Mouse (Mus musculus): ENCODE measurements around the gene Crybg1. TPM values are rescaled to one million over a fixed set of nuclear protein-coding genes. Genes with fewer than 3 reads are reported as not detected.
"Not testable (repeated sequence)": the region's sequence is repeated elsewhere in the genome, so short reads cannot be mapped to it uniquely, and the experiment has no call there.

Gene Crybg1
- total RNA-seq, 1 experiment from 2014 or later, result 0.46 TPM

DNA sequence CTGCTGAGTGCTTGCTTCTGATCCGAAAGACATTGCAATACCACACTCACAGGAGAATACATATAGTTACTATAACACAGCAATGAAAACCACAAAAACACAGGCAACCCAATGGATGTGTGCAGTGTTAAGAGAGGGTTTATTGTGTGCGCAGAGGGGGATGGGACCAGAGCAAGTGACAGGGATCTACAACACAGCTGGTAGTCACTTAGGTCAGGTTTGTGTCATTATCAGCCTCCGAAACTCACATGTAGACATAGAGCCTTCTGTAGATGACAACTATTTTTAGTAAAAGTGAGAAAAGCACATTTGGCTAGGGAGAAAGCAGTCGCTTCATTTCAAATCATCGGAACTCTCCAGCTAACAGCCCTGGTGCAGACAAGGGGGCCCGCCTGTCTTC, 166.2 kb downstream of the Crybg1 start:
- ATAC-seq (replicated peaks; ENCODE audit: low read depth, poor library complexity, severe bottlenecking), result no peak

DNA sequence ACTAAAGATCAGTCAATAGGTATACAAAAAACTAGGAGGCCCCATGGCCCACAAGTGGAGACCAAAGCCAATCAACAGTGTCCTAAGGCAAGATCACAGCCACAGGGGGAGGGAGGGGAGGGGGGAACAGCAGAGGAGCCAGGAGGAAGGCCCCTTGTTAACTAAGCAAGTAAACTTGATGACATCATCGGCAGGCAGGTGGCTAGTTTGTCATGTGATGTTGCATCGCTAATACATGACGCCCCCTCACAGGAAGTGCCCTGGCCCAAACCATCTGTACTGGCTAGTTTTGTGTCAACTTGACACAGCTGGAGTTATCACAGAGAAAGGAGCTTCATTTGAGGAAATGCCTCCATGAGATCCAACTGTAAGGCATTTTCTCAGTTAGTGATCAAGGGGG, 167.9 kb downstream of the Crybg1 start:
- ATAC-seq (replicated peaks; ENCODE audit: low read depth, poor library complexity, severe bottlenecking), result not testable (repeated sequence)

DNA sequence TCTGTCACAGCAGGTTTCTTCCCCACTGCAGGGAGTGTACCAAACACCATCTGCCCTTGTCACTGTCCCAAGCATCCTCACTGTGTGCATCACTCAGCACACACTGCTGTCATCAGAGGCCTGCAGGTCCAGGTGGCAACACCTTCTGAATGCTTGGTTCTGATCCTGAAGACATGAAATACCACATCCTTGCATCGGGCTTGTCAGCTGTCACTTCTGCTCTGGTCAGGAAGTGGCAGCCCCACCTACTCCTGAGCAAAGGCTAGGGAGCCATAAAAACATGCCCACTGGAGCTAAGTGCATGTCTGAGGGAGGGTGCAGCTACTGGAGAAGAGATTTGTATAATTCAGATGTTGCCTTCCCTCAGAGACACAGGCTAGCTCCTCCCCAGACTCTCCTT, 168.6 kb downstream of the Crybg1 start:
- no peak for ATAC-seq (replicated peaks; ENCODE audit: low read depth, poor library complexity, severe bottlenecking)

DNA sequence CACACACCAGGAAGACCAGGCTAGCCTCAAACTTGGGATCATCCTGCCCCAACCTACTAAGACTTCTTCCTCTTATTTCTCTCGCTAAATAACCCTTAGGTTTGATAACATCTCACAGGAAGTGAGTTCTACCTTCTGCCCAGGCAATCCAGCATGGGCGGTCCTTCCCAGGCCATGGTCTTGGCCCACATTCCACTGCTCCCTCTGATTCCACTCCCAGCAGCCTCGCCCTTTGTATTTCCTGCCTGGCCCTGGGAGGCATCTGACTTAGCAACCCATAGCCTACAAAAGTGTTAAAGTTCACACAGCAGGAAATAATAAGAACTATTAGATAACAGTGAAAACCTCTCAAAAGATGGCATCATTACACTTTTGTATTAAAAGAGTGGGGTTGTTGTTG, 171.3 kb downstream of the Crybg1 start:
- ATAC-seq (replicated peaks; ENCODE audit: low read depth, poor library complexity, severe bottlenecking), result no peak

DNA sequence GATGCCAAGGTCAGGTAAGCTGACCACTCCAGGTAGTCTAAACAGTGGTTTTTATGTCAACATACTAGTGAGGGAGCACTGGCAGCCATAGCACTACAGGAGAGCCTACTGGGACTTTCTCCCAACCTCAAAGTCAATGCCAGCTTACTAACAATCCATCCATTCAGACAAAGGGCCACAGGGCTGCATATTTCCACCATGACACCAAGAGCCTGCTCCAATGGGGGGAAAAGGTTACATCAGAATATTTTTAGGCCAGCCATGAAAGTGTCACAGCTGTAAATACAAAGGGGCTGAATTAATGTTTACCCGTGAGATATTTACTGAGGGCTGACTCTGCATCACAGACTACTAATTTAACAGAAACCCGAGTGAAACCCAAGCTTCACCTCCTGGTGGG, 175.4 kb downstream of the Crybg1 start:
- ATAC-seq (replicated peaks; ENCODE audit: low read depth, poor library complexity, severe bottlenecking), result no peak

DNA sequence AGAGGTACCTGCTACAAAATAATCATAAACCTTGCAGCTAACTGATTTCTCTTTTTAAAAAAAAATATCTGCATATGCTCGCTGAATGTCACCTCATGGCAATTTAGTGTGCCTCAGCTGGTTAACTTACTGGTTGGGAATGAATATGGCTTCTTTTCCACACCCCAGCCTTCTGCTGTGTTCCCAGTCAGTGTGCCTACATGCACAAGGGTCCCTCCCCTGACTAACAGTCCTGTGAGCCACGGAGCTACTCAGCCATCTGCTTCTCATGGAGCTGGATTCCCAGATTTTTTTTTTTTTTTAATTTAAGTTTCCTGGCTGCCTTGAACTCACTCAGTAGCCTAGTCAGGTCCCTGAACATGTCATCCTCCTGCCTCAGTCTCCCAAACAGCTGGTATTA, 183.7 kb downstream of the Crybg1 start:
- no peak for ATAC-seq (replicated peaks; ENCODE audit: low read depth, poor library complexity, severe bottlenecking)

DNA sequence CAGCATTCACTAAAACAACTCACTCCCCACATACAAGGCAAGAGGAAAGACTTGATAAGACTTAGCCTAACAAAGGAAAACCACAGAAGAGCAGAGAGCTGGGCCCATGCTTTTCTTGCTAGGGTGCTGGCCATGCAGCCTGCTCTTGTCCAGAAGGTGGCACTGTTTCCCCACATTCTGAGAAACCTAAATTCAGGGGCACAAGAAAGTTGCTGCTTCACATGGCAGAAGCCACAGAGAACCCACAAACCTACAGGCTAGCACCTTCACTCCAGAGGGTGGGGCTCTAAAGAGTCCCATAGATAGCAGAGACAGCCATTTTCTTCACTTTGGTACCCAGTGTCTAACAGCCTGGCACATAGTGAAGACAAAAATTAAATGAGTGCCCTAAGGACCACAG, 194.7 kb downstream of the Crybg1 start:
- ATAC-seq (replicated peaks; ENCODE audit: low read depth, poor library complexity, severe bottlenecking), result peak; percentile 96

DNA sequence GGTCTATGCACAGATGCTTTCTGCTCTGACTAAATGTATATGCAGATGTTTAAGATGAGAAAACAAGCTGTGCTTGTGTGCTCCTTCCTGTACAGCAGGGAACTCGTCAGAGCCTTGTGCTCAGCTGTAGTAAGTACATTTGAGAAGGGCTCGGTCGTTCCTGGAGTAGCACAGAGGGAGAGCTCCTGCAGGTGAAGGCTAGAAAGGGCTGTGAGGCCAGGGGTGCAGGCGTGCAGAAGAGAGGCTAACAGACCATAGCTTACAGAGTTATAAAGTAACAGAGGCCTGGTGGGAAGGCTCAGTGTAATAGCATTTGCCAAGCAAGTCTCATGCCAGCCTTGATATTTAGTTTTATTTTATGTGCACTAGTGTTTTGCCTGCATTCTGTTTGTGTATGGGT, 203.2 kb downstream of the Crybg1 start:
- ATAC-seq (replicated peaks; ENCODE audit: low read depth, poor library complexity, severe bottlenecking), result no peak

DNA sequence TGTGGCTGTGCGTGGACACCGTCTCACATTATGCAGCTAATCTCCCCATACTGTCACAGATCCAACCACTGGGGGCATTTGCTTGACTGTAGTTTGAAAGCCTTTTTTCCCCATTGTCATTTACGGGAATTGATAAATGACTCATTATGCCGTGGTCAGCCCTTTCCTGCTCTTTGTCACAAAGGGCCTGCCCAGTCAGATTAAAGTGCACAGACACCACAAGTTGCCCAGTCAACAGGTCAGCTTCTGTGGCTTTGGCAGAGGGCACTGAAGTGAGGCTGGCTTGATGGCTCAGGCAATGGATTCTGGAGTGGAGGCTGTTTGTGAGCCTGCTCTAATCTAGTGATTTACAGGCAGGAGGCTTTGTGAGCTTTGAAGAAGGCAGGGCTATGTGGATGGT, 204.9 kb downstream of the Crybg1 start:
- peak; percentile 45 for ATAC-seq (replicated peaks; ENCODE audit: low read depth, poor library complexity, severe bottlenecking)

DNA sequence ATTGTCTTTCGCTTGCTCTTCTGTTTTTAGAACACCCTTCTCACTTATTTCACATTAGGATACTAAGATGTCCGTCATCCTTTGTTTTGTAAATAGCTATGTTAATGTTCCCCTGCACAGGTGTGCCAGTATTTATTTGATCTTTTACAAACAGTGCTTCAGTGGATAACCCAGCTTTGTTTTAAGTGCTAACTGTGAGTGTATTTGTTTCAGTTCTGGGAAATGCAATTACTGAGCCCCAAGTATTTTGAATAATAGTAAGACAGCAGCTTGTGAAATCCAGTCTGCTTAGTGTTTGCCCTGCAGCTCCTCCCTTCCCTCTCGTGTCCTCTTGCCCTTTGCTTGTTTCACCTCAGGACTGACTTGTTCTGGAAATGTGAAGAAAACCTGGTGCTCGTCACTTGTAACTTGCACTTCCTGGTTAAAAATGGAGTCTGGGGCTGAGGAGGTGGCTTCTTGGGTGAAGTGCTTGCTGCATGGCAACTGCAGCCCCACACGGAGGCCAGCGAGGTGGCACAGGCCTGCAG, 209.5 kb downstream of the Crybg1 start:
- no peak for ATAC-seq (replicated peaks; ENCODE audit: low read depth, poor library complexity, severe bottlenecking)

DNA sequence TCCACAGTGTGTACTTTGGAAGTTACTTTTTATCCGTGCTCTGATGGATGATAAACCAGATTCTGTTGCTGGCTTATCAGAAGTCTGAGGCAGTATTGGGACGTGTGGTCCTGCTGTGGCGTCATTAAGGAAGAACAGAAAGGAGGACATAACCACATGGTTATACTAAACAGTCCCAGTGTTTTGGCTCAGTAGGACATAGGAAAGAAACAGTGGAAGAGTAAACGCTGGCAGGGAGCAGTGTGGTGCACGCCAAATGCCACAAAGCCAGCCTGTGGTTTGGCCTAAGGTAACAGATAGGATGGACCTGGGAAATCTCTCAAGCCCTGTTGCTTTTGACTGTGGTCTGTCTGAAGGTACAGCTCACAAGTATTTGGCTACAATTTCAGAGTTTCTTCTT, 220.1 kb downstream of the Crybg1 start:
- ATAC-seq (replicated peaks; ENCODE audit: low read depth, poor library complexity, severe bottlenecking), result no peak

DNA sequence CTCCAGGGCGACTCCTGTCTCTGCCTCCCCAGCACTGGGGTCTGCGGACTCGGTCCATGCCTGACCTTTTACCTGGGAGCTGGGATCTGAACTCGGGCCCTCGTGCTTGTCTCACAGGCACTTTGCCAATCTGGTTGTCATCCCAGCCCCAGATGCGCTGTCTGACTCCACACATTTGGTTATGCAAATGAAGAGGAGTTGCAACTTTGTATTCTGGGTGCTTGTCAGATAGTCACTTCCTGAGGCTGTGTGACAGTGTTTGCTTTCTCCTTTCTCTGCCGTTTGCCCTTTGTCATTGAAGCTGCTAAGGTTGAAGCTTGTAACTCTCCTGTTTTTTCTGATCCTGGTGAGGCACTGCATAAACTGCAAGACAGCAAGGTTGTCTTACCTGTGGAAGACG, 220.9 kb downstream of the Crybg1 start:
- ATAC-seq (replicated peaks; ENCODE audit: low read depth, poor library complexity, severe bottlenecking), result no peak

DNA sequence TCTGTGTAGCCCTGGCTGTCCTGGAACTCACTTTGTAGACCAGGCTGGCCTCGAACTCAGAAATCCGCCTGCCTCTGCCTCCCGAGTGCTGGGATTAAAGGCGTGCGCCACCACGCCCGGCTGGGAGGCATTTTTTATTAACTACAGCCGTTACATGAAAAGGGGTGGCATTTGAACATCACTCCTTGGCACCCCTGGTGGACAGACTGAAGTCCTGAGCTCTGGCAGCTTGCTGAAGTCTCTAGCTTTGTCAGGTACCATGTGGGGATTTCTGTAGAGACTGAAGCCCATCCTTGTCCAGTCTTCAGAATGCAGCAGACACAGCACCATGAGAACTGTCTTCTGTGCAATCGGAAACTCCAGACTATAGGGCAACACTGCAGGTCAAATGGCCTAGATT, 222.9 kb downstream of the Crybg1 start:
- not testable (repeated sequence) for ATAC-seq (replicated peaks; ENCODE audit: low read depth, poor library complexity, severe bottlenecking)

DNA sequence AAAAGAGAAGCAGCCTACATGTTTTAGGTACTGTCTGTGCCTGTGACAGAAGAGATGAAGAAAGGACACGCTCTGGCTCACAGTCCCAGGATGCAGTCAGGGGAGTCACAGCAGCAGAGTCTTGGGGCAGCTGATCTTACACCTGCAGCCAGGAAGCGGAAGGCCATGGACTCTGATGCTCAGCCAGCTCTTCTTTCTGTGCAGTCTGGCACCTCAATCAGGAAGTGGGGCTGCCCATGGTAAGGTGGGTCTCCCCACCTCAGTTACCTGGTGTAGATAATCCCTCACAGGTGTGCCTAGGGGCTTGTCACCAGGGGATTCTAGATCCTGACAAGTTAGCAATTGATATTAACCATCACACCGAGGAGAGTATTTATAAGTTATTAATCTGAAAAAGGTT, 225.6 kb downstream of the Crybg1 start:
- no peak for ATAC-seq (replicated peaks; ENCODE audit: low read depth, poor library complexity, severe bottlenecking)

DNA sequence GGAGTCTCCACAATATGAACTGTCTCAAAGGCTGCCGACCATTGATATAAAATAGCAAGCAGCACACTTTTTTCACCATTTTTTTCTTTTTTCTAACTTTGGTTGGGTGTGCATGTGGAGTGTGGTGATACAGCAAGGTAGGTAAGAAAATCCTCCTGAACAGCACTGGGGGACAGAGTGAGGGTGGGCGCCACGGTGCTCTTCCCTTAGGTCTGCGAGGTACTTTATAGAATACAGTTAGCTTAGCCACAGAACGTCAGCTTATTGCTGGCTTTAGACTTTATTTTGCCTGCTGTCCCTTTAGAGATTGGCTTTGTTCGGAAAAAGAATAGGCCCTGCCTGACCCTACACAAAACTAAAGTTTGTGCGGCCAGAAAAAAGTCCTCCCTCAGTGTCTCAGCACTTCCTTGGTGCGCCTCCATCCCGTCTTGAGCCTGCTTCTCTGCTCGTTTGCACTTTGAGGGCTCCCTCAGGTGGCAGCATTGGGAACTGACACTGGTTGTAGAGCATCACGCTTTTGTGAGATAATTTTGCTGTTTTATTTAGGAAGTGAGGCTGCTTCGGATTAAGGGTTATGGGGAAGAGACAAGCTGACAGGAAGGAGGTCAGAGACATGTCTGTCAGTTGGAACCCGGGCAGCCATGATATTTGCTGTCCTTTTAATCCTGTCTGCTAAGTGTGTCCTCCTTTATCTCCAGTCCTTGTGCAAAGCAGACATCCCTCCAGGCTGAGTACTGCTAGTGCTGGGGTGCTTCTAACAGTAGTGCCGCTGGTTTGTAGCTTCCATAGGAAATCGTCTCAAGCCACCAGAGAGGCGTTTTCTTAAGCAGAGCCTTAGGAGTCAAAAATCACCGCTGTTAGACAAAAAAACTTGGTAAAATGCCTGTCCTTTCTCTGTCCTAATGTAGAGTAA, 229.7 kb downstream of the Crybg1 start:
- peak; percentile 96 for ATAC-seq (replicated peaks; ENCODE audit: low read depth, poor library complexity, severe bottlenecking)

DNA sequence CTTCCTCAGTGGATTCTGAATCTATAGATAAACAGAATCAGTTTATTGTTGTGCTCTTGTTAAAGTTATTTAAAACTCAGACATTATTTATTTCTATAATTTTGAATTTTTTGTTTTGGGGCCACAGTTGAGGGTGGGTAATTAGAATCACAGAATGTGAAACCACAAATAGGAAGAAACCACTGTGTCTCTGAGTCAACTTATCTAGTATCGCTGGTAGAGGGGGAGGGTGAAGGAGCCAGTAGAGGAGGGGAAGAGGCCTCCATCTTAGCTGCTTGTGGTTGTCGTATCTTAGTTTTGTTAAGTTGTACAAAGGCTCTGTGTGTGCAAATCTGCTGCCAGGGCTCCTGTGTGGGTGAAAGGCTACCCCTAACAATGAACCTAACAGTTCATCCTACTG, 231.9 kb downstream of the Crybg1 start:
- peak; percentile 56 for ATAC-seq (replicated peaks; ENCODE audit: low read depth, poor library complexity, severe bottlenecking)

DNA sequence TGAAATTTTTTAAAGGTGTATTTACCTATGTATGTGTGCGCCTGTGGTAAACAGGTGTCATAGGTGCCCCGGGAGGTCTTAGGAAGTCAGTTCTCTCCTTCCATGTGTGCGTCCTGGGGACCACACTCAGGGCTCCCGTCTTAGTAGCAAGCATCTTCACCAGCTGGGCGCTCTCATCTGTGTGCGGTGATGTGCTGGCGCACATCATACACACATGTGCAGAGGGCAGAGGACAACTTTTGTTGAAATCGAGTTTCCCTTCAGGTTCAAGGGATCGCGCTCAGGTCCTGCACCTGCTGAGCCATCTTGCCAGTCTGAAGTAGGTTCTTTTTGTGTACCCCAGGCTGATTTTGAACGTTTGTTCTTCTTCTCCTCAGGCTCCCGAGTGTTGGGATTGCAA, 232.5 kb downstream of the Crybg1 start:
- ATAC-seq (replicated peaks; ENCODE audit: low read depth, poor library complexity, severe bottlenecking), result no peak

DNA sequence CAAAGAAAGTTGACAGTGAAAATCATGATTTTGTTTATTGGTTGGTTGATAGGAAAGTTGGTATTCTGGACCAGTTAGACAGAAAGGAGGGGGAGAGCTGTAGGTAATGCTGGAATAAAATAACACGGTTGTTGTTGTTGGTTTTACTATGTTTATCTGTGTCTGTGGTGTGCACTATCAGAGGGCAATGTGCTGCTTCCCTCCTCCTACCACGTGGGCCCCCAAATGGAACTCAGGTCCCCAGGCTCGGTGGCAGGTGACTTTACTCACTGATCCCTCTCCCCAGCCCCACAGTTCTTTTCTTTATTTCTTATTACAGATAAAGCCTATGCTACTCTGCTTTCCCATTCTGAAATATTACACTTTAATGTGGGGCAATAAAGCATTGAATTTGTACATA, 236.4 kb downstream of the Crybg1 start:
- ATAC-seq (replicated peaks; ENCODE audit: low read depth, poor library complexity, severe bottlenecking), result no peak

DNA sequence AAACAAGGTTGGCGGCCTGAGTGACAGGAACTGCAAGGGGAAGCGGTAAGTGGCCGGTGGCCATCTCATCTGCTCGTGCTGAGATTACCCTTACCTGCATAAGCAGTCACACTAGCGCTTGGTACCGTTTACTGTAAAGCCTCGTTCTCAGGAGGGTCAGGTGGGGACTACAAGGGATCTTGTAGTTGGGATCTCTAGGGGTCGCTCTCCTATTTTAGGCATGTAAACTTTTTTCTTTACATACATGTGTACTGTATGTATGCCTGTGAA, 237.8 kb downstream of the Crybg1 start:
- no peak for ATAC-seq (replicated peaks; ENCODE audit: low read depth, poor library complexity, severe bottlenecking)

DNA sequence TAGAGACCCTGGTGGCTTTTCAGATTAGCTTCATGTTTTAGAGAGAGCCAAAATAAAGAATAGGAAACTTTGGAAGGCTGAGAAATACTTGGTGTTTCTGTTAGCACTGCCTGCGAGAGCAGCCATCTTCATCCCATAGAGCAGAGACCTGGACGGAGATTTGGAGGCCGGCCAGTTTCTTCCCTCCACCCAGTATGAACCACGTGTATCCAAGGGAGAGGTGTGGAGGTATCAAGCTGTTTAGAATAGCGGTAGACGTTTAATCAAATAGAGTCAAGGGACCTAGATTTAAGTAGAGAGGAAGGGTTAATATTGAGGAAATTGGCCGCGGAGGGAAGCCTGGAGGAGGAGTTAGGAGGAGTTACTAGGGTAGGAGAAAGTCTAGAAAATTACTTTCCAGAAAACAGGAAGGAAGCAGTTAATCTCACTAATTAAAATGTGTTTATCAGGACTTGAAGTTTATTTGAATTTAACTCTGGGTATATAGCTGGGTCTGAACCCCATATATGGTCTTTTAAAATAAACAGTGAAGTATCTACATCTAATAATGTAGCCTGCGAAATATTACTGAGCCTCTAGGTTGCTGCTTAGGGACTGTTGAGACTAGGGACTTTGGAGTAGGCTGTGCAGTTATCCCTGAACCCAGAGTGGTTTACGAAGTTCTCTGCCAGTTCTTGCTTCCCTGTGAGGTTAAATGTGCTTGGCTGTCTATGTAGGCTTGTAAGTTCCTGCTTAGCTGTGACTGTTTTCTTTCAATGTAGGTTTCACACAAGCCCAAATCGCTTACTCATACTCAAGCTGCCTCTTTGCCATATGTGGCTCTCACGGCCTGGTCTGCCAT, 238.4 kb downstream of the Crybg1 start:
- peak; percentile 85 for ATAC-seq (replicated peaks; ENCODE audit: low read depth, poor library complexity, severe bottlenecking)

DNA sequence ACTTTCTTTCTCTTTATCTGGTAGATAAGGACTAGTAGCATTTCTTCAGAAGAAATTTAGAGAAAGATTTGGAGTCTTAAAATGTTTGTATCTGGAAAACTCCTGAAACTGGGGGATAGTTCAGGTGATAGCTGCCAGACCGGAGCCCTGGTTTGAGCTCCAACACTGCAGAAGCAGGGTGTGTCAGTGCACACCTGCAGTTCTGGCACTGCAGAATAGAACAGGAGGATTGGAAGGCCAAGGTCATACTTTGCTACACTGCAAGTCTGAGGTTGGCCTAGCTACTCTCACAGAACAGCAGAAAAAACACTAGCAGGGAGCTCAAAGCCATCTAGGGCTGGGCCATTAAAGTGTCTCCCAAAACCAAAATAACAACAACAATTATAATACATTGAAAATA, 244.1 kb downstream of the Crybg1 start:
- no peak for ATAC-seq (replicated peaks; ENCODE audit: low read depth, poor library complexity, severe bottlenecking)
